Mouse (Mus musculus) inflammation-experienced regulatory T-cells, adult 6 months (primary cell): ENCODE results near the gene Crybb2. TPM values are rescaled to one million over a fixed set of nuclear protein-coding genes. Genes with fewer than 3 reads are reported as not detected.

Experiments used
- ATAC-seq: one replicate; pipeline ENCODE4 v1.8.0; 2017
- polyA plus RNA-seq, 3 experiments: library from polyadenylated mRNA; unstranded; fragments of 100-300 nt; shearing (Covaris generic); gene quantifications; one replicate each; pipeline ENCODE4 v1.2.1; 2017

Gene Crybb2
- polyA plus RNA-seq, 3 experiments from 2014 or later = not detected

DNA sequence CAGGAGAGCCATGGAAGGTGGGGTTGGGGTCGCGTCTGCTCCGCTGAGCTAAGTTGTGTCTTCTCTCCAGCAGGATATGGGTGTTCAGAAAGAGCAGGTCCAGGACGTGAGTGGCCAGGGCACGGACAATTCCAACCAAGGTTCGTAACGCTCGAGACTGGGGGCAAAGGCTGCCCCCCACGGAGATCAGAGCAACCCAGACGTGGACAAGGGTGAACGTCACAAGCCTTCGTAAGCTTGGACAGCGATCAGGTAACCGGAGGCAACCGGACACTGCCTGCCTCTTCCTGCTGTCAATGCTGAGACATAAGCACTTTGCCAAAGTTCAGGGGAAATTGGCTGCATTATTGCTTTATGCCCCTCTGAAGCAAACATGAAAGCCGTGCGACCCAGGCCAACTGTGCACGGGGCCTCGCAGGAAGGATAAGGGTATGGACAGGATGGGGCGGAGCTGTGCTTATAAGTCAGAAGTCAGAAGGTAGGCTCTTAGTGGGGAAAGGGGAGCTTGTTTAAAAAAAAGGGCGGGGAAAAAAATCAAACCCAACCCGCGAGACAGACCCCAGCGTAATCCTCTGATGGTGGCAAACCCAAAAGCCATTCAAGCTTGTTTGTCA lies 20.3 kb upstream of the Crybb2 start:
- no peak for ATAC-seq

DNA sequence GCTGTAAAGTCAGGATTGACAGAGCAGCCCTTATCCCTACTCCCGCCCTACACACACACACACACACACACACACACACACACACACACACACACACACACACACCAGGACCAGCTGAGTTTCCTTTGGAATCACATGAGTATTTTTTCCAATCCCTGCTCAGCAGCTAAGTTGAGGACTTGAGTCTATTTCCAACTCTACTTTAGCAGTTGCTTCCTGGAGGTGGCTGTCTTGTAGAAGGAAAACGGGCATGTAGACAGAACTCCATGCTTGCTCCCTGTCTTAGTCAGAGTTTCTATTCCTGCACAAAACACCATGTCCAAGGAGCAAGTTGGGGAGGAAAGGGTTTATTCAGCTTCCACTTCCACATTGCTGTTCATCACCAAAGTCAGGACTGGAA lies 17.5 kb upstream of the Crybb2 start:
- no peak for ATAC-seq

DNA sequence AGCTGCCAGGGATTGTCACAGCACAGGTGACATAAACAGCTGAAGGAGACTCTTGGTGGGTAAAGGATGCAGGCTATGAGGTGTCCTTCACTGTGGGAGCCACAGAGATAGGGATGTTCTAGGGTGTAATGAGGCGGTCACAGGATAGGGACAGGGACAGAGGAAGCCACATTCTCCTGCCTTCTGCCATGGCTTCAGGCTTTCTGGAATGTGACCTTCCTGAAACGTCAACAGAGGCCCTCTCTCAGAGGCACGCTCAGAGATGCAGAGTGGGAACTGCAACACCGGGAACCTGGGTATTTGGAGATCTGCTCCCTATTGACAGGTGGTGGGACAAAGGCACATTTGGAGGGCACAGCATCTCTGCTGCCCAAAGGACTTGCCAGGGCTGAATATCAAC lies 17.1 kb upstream of the Crybb2 start:
- no peak for ATAC-seq

DNA sequence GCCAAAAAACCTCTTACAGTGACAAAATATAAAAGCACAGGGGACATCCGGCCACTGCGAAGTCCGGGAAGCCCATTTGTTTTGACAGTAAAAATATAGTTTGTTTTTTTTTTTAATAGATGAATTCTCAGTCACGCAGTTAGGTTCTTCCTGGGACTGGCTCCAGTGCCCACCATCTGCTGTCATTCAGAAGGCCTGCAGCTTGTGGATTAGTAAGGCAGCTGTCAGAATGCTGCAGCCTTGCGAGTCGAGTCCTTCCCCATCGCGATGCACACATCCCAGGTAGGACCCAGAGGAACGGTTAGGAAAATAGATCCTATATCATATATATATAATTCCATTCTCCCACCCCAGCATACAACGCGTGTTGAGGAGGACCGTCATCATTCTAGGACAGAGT lies 16.5 kb upstream of the Crybb2 start:
- ATAC-seq = no peak

- no peak for ATAC-seq
These were observed 16.0 kb upstream of the Crybb2 start for GRCm38 (mm10) chr5:113085931-113086330.

DNA sequence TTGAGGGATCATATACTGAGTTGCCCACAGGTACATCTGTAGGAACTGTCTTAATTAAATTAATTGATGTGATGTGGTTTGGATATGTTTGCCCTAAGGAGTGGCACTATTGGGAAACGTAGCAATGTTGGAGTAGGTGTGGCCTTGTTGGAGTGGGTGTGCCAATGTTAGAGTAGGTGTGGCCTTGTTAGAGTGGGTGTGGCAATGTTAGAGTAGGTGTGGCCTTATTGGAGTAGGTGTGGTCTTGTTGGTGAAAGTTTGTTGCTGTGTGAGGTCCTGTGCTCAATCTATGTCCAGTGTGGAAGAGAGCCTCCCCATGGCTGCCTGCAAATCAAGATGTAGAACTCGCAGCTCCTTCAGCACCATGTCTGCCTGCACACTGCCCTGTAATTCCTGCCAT lies 14.4 kb upstream of the Crybb2 start:
- no peak for ATAC-seq

DNA sequence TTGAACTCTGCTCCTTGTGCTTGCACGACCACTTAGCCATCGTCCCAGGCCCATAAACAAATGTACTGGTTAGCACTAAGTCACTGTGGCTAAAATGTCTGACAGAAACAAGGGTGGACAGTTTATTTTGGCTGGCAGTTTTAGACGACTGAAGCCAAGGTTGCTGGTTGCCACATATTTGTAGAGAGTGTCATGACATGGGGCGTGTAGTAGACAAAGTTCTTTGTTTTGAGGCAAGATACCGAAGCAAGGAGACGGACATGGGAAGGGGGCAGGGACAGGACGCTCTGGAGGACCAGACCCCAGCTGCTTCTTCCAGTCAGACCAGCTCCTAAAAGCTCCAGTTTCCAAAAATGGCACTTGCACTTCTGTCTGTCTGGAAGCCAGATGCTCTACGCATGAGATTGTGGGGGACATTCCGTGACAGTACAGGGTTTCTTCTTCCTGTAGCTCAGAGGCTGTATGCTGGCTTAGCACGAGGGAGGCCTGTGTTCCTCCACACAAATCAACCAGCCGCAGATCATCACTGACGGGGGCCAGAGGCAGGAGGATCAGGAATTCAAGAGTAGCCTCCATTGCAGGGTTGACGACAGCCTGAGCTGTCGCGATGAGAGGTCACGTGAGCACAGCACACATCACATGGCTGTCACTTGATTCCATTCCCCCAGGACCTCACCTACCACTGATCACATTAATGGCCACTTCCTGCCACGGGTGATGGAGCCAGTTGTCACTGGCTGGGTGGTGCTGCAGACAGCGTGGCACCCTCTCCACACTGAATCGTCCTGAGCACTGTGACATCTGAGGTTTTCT lies 12.6 kb upstream of the Crybb2 start:
- no peak for ATAC-seq

- ATAC-seq = no peak
These were observed 11.5 kb upstream of the Crybb2 start, which contains the start of gene Crybb3 for GRCm38 (mm10) chr5:113081439-113081838. Gene Crybb3, minus strand, starts transcription at chr5:113081584.

- no peak for ATAC-seq
These were observed 11.1 kb upstream of the Crybb2 start for GRCm38 (mm10) chr5:113081020-113081419.

DNA sequence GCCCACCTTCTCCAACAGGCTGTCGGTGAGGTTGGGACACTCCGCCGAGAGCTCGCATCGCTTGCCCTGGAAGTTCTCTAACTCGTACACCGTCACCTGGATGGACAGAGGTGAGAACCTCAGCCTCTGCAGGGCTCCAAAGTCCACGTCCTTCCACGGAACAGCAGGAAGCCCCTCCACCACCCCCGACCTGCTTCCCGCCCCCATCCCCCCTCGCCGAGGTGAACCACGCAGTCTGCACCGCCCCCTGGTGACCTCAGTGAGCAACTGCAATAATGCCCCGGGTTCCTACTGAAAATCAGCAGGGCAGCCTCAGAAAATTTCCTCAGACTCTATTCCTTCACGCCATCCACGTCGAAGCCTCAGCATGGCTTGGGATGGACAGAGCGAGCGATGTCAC lies 9.9 kb upstream of the Crybb2 start:
- ATAC-seq = no peak

- no peak for ATAC-seq
These were observed 8.8 kb upstream of the Crybb2 start for GRCm38 (mm10) chr5:113078686-113079085.

DNA sequence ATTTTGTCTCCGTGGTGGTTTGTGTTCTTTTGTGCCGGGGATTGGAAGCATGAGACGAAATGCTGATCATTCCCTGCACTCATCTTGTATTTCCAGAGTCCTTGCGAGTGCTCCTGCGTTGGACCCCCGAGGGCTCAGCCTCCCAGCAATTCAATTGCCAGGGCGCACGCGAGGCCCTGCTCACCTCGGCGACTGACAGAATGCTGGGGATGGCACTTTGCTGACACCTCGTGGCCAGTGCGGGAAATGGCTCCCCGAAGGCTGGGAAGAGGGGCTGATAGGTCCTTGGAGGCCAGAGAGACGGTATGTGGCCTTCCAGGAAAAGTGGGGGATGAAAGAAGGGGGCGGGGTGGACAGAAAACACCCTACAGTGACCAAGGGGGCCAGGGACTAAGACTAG lies 15.6 kb downstream of the Crybb2 start:
- peak; percentile 41 for ATAC-seq

- ATAC-seq = no peak
These were observed 19.2 kb downstream of the Crybb2 start for GRCm38 (mm10) chr5:113050581-113051185.

DNA sequence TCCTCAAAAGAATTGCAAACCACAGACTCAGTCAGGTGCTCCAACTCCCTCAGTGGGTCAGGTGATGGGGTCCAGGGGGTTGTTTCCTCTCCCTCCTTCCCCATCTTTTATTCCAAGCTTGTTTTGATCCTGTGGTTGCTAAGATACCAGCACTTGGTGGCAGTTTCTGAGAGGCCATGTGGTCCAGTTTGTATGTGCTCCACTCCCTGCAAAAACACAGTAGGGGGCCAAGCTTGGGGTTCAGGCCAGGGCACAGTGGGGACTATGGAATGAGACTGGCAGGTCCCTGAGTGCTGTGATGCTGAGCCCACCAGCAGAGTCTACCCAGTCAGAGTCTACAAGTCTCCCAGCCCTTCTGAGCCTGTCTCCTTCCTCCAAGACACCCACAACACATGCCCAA lies 20.0 kb downstream of the Crybb2 start:
- no peak for ATAC-seq

- ATAC-seq = no peak
These were observed 24.2 kb downstream of the Crybb2 start for GRCm38 (mm10) chr5:113045511-113046273.

DNA sequence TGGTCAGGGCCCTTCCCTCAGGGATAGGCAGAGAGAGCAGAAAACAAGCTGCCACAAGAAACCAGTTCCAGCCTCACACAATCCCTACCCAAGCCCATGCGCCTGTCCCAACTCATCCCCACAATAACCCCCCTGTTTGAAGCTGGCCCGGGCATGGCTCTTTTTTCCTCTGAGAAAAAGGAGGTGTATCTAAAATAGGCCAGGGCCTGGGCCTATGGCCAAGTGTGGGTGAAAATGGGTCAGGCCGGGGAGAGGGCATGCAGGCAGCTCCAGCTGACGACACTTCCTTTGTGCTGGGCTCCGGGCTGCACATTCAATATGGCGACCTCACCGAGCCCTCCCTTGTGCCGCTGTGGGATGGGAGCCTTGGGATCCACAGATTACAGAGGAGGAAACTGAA lies 26.4 kb downstream of the Crybb2 start:
- no peak for ATAC-seq

- no peak for ATAC-seq
These were observed 28.3 kb downstream of the Crybb2 start for GRCm38 (mm10) chr5:113041567-113042071.

GRCm38 (mm10) chr5:113040776-113041175 lies 29.1 kb downstream of the Crybb2 start:
- ATAC-seq = no peak

- no peak for ATAC-seq
These were observed 31.3 kb downstream of the Crybb2 start for GRCm38 (mm10) chr5:113038601-113039000.

DNA sequence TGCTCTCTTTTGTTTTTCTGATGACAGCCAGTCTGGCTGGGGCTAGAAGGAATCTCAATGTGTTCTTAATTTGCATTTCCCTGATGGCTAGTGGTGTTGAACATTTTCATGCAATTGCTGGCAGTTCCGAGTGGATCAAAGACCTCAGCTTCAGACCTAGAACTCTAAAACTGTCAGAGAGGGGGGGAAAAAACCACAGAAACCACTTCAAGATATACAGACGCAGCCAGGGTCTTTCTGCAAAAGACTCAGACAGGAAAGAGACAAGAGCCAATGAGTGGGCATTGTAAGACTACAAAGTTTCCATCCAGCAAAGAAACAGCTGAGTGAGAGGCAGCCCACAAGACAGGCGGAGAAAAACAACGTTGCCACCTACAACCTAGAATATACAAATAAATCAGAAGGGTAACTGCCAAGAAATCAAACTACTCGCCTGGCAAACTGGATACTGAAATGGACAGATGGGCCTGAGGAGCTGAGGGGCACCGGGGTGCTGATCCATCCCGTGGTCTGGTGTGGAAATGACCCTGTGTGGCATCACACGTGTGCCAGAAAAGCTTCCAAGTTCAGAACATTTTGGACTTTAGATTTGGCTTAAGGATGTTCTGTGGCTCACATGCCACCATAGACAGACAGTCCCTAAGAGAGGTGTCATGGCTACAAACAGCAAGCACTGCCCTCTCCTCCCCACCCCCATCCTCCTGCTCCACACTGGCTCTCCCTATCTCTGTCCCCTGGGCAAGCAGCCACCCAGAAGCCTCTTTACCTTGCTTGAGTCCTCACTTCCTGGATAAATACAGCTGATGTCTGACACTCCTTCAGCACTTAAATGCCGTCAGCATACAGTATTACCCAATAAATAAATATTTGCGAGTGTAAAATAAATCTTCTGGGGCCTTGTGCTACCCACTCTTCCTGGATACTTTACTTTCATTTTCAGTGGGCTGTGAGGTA lies 34.5 kb downstream of the Crybb2 start:
- peak; percentile 90 for ATAC-seq

DNA sequence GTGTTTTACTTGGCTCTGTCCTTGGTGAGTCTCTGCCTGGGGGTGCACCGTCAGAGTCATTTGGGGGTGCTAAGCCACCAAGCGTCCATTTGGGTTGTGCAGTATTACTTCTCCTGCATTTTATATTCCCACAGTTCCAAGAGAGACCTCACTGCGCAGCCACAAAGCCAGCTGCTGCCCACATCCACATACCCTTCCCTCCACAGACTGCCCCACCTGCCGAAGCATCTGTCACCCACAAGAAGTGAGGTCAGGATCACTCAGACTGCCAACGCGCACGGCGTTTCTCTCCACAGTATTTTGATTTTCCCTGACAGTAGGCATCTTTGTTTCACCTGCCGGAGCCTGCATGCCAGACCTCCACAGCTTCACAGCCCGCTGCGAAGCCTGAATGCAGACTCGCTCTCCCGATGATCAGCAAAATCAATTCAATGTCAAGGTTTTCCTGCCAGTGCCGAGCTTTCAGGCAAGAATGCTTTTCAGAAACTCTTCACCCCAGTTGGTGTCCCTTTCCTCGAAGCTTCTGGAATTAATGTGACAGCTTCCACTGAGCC lies 38.6 kb downstream of the Crybb2 start:
- ATAC-seq = no peak
